Mouse (Mus musculus) lung, embryonic 15.5 days (tissue): Measurements from ENCODE around the gene Gorasp1. TPM values are rescaled to one million over a fixed set of nuclear protein-coding genes. Genes with fewer than 3 reads are reported as not detected.

Experiments used
- ATAC-seq: fragments of 200-750 bp; cut with Nextera tagmentation; 2 replicates; pipeline ENCODE4 v1.8.0; 2017; ENCODE audit warnings: moderate number of reproducible peaks, borderline replicate concordance; ENCODE audit not compliant: low FRiP score, low TSS enrichment; ENCODE audit errors: extremely low read depth
- H3K27ac ChIP-seq: fragments of 300-500 bp; sonication (generic); 2 replicates; pipeline ENCODE4 v1.5.1; 2015; ENCODE audit warnings: moderate library complexity, mild to moderate bottlenecking, inconsistent platforms
- H3K27me3 ChIP-seq: fragments of 300-500 bp; sonication (generic); 2 replicates; pipeline ENCODE4 v1.6.1; 2015; ENCODE audit warnings: inconsistent platforms
- H3K36me3 ChIP-seq: fragments of 300-500 bp; sonication (generic); 2 replicates; pipeline ENCODE4 v1.6.1; 2015; ENCODE audit warnings: inconsistent platforms
- H3K4me1 ChIP-seq: fragments of 300-500 bp; sonication (generic); 2 replicates; pipeline ENCODE4 v1.6.1; 2015; ENCODE audit warnings: inconsistent platforms
- H3K4me2 ChIP-seq: fragments of 300-500 bp; sonication (generic); 2 replicates; pipeline ENCODE4 v1.6.1; 2015; ENCODE audit warnings: inconsistent platforms, mild to moderate bottlenecking, moderate library complexity
- H3K4me3 ChIP-seq: fragments of 300-500 bp; sonication (generic); 2 replicates; pipeline ENCODE4 v1.5.1; 2015; ENCODE audit warnings: mild to moderate bottlenecking, inconsistent platforms
- H3K9ac ChIP-seq: fragments of 300-500 bp; sonication (generic); 2 replicates; pipeline ENCODE4 v1.6.1; 2015; ENCODE audit warnings: inconsistent platforms
- H3K9me3 ChIP-seq: fragments of 300-500 bp; sonication (generic); 2 replicates; pipeline ENCODE4 v1.6.1; 2016; ENCODE audit warnings: inconsistent platforms
- WGBS: fragments of 180-500 bp; shearing (Covaris S2); methylation state at CpG from one replicate; pipeline ENCODE4 v1.1.7; 2015; 5-methylcytosine and 5-hydroxymethylcytosine counted together
- polyA plus RNA-seq: library from polyadenylated mRNA; unstranded; fragments of >200 nt; fragmentation: Nextera tagmentation; extraction: Ambion mirVana; gene quantifications from 2 replicates; pipeline ENCODE4 v1.2.1, GENCODE M21; 2015

The Gorasp1 gene
- polyA plus RNA-seq, result 31.1 and 35.6 TPM in 2 replicates

DNA sequence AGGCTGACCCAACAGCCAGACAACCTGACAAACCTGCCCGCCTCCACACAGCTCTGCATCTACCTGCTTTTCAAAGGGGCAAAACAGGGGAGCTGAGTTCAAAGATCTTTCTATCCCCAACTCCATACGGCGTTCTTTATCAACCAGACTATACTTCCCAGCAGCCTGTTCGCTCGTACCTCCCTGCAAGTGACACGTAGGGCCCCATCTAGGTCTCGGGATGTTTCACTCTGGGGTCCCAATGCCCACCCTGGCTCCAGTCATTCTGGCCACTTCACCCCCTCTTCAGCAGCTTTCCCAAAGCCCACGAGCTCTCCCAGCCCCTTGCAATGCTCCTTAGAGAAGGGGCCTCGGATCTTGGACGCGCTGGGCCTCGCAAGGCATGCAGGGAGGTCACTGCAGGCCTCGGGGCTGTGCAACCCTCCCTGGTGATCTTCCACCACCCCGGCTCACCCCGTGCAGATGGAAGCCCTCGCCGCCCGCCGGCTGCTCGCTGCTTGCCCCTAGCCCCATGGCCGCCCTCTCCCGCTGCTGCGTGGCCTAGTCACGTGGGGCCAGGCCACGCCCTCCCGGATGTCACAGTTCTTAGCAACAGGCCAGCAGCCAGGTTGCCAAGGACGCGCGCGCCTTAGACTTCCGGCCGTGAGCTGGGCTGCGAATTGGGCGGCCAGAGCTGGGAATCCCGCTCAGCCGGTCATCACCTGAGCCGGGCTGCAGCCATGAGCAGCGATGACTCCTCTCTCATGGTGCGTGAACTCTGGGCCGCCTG lies at the start of gene Gorasp1, which contains the start of gene Ttc21a:
TSS of gene Gorasp1 (minus strand) at position 561 of the 769 bp plus-strand sequence.
TSS of gene Ttc21a (plus strand) at position 602 of the 769 bp plus-strand sequence.
- Histone ChIP-seq H3K4me1 (peaks cover 26% of the 10 kb centered on the region), H3K36me3 (peaks cover 4% of the 10 kb centered on the region; the same call in 1 of the 2 replicates), H3K4me3 (peak within 1 kb of the TSS; percentile 83), H3K27ac (peak within 1 kb of the TSS; percentile 75), H3K9me3 (no peaks in the 10 kb centered on the region), H3K27me3 (no peaks in the 10 kb centered on the region), H3K9ac (peak within 1 kb of the TSS; percentile 85), H3K4me2 (peak within 1 kb of the TSS; percentile 91)
- 2% methylated on average over 40 of the region's 40 CpGs for WGBS
- ATAC-seq, result peak; percentile 94

DNA sequence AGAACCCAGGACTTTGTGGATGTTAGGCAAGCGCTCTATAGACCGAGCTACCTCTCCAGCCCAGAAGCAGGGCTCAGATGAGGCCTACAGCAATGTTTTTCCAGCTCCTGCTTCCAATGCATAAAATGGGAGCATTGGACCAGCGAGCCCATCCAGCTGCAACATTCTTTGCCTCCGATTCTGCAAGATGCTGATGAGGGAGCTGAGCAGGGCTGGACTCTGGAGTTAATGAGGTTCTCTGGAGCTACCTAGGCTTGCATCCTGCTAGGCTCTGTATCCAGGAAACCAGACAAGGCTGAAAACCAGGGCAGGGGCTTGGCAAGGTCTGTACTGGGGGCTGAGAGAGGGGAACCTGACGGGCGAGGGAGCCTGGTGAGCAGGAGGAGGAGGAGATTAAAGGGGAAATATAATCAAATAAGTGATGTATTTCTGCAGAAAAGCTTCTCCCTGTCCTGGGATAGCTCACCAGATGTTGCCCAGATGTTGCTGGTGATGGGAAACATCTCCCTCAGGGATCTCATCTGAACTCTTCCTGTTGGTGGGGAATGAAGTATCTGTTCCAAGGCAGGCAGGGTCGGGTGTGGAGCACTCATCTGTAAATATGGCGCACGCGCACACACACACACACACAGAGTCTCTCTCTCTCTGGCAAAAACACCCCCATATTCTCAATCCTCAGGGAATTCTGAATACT lies 48.7 kb upstream of the Gorasp1 start:
- ATAC-seq, result no peak
- 0 out of 2 replicates have a peak overlapping the region, but pooled peaks have one; percentile 33 for H3K27ac ChIP-seq
- peaks cover 31% of the 10 kb centered on the region for H3K4me1 ChIP-seq
- H3K36me3 ChIP-seq, result no peaks in the 10 kb centered on the region
- 62% methylated on average over 10 of the region's 10 CpGs for WGBS
- no peak overlapping the region for H3K4me3 ChIP-seq
- no peak overlapping the region for H3K4me2 ChIP-seq
- H3K9me3 ChIP-seq, result no peaks in the 10 kb centered on the region
- no peaks in the 10 kb centered on the region for H3K27me3 ChIP-seq
- H3K9ac ChIP-seq, result no peak overlapping the region

DNA sequence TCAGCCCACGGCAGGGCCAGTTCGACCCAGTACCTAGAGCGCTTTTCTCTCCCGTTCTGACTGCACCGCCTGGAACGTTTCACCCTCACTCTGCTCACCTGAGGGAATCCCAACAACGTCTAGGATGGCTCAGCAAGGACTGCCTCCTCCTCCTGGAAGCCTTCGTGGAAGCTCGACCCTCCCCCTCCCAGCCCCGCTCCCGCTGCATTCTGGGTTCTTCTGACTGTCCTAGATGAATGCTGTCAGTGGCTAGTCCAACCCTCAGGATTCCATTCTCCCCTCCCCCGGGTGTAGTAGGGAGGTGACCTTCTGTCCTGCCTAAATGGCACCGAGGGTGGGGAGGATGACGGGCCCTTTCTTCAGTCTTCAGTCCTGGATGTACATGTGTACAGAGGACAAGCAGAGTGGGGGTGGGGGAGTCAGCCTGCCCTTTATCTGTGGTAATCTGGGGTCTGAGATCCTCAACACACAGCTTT lies 47.2 kb upstream of the Gorasp1 start, which contains the start of gene Csrnp1:
TSS of gene Csrnp1 (minus strand) at position 123 of the 476 bp plus-strand sequence.
- H3K4me3 ChIP-seq, result peak within 1 kb of the TSS; percentile 85
- H3K27me3 ChIP-seq, result no peaks in the 10 kb centered on the region
- no peaks in the 10 kb centered on the region for H3K9me3 ChIP-seq
- no peaks in the 10 kb centered on the region for H3K36me3 ChIP-seq
- peak within 1 kb of the TSS; percentile 96 for H3K4me2 ChIP-seq
- H3K9ac ChIP-seq, result peak within 1 kb of the TSS; percentile 74
- WGBS, result 10% methylated on average over 14 of the region's 14 CpGs
- peak within 1 kb of the TSS; percentile 99 for H3K27ac ChIP-seq
- peaks cover 44% of the 10 kb centered on the region for H3K4me1 ChIP-seq
- ATAC-seq, result no peak

DNA sequence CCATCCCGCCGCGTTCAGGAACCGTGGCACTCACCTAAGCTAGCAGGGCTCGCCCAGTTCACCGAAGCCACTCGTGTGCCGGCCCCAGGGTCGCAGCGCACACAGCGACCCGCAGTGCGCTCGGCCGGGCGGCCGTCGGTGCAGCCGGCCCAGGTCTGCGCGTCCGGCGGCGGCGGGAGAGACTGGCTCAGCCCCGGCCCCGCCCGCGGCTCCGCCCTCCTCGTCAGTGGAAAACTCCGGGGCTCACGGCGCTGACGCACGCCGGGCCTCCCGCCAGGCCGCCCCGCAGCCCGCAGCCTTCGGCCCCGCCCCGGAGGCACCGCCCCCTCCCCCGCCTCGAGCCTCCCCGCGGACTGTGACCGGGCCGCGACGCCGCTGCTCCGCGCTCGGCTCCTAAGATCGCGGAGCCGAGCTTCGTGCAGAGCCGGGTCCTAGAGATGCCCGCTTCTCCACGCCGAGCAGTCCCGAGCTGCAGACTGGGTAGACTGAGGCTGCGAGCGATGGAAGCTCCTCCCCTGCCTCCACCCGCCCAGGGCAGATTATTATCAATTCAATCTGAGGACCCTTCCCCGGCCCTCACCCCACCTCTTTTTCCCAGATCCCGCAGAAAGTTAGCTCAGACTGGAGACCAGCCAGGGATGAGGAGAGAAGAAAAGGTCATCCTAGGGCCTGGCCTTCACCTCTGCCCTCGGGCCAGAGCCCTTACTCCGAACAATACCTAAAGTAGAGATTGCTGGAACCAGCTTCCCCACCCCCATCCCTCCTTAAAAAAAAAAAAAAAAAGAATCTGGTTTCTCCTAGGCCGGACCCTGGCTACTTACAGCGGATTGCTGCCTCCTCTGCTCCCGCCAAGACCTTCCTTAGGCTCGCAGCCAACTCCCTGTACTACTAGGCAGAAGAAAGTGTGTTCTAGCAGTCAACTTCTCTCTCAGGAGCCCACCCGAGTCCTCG lies 46.5 kb upstream of the Gorasp1 start:
- WGBS, result under 1% methylated on average over 74 of the region's 79 CpGs
- Histone ChIP-seq H3K36me3 (no peaks in the 10 kb centered on the region), H3K4me2 (peak overlapping the region; percentile 96), H3K4me1 (peaks cover 52% of the 10 kb centered on the region), H3K27ac (peak overlapping the region; percentile 99), H3K9me3 (no peaks in the 10 kb centered on the region), H3K9ac (peak overlapping the region; percentile 74), H3K4me3 (peak overlapping the region; percentile 85), H3K27me3 (no peaks in the 10 kb centered on the region)
- peak; percentile 71 for ATAC-seq

DNA sequence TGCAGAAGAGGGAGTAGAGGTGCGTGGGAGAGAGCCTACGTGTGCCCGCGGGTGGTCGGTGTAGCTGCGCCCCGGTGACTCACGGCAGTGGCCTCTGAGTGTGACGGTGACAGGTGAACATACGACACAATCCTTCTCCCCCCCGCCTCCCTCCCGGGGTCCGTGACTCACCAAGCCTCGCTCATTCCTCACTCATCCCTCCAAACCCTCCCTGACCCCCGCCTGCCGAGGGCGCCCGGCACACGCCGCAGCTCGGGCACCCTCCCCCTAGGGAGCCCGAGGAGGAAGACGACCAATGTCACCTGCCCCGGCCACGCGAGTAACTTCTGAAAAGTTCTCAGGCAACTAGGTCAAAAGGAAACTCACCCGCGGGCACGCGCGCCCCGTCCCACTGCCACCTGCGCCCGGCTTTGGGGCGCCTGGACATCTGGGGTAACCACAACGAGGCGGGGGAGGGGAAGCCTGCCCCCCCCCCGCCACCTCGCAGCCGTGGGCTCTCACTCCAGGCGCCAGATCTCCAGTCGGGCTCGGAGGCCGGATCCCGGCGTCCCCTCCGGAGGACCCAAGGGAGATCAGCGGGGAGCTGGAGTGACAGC lies 45.7 kb upstream of the Gorasp1 start:
- Histone ChIP-seq H3K4me1 (peaks cover 60% of the 10 kb centered on the region), H3K9ac (peak overlapping the region; percentile 74), H3K27me3 (no peaks in the 10 kb centered on the region), H3K4me2 (peak overlapping the region; percentile 96), H3K27ac (peak overlapping the region; percentile 99), H3K4me3 (peak overlapping the region; percentile 85), H3K9me3 (no peaks in the 10 kb centered on the region), H3K36me3 (no peaks in the 10 kb centered on the region)
- no peak for ATAC-seq
- under 1% methylated on average over 44 of the region's 48 CpGs for WGBS

DNA sequence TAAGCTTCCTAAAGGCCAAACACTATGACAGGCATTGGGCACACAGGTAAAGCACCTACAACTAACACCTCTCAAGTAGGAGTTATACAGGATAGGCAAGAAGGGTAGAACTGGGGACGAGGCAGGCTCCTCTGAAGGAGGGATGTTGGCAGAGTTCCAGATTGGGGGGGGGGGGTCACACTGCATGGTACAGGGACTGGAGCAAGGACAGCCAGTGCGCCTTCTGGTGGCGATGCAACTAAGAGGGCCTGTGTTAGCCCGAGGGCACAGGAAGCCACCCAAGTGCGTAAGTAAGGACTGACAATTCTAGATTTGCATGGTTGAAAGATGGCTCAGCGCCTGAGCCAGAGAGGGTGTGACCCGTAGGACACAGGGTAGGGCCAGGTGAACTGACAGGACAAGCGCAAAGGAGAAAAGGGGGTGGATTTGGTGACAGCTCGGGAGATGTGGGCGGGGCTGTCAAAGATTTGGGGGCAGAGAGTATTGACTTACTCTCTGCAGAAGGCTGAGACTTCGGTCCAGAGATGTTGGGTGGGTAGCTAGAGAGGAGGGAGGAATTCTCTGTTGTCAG lies 45.0 kb upstream of the Gorasp1 start:
- H3K9me3 ChIP-seq, result no peaks in the 10 kb centered on the region
- peak overlapping the region; percentile 85 for H3K4me3 ChIP-seq
- ATAC-seq, result peak; percentile 23; the same call in 1 of the 2 replicates
- peak overlapping the region; percentile 74 for H3K9ac ChIP-seq
- no peaks in the 10 kb centered on the region for H3K27me3 ChIP-seq
- H3K4me2 ChIP-seq, result peak overlapping the region; percentile 96
- peaks cover 67% of the 10 kb centered on the region for H3K4me1 ChIP-seq
- 2% methylated on average over 11 of the region's 11 CpGs for WGBS
- peak overlapping the region; percentile 99 for H3K27ac ChIP-seq
- no peaks in the 10 kb centered on the region for H3K36me3 ChIP-seq

DNA sequence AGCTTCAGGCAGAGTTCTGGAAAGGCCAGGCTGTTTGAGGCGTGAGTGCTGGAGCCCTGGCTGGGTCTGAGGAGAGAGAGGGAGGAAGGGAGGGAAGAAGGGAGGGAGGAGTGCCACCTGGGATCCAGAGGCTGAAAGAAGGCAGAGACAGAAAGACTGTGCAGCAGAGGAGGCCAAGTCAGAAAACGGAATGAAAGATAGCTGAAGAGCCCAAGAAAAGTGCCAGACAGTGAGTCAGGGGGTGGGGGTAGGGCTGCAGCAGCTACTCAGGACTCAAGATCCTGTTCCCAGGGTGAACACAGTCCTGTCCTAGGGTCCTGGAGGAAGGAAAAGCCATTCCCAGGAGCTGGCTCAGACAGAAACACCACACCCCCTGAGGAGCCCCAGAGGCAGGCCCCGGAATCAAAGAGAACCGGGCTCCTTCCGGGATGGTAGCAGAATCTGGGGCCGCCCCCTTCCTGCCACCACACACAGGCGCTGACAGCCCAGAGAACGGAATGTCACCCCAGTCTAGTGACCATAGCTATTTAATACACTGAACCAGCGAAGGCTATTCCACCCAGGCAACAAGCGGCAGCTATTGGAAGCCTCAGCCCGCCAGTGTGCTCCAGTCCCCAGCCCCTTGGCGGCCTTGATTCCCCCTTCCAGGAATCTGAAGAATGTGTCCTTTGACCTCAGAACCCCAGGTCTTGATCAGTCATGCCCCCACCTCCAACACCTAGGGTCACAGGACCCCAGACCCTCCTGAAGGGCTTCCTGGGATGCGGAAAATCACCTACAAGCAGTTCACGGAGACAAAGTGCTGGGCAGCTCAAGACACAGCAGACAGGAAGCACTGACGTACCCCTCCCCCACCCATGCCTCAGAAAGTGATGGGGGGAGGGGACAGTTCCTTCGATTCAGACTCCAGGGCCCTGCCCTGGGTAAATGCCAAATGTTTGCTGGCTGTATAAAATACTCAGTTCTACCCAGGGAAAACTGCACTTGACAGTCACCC lies 44.1 kb upstream of the Gorasp1 start:
- H3K4me3 ChIP-seq, result peak overlapping the region; percentile 85
- H3K4me2 ChIP-seq, result peak overlapping the region; percentile 96
- peak; percentile 64 for ATAC-seq
- peak overlapping the region; percentile 99 for H3K27ac ChIP-seq
- no peaks in the 10 kb centered on the region for H3K27me3 ChIP-seq
- H3K9ac ChIP-seq, result peak overlapping the region; percentile 74
- H3K36me3 ChIP-seq, result no peaks in the 10 kb centered on the region
- no peaks in the 10 kb centered on the region for H3K9me3 ChIP-seq
- under 1% methylated on average over 16 of the region's 16 CpGs for WGBS
- H3K4me1 ChIP-seq, result peaks cover 75% of the 10 kb centered on the region

DNA sequence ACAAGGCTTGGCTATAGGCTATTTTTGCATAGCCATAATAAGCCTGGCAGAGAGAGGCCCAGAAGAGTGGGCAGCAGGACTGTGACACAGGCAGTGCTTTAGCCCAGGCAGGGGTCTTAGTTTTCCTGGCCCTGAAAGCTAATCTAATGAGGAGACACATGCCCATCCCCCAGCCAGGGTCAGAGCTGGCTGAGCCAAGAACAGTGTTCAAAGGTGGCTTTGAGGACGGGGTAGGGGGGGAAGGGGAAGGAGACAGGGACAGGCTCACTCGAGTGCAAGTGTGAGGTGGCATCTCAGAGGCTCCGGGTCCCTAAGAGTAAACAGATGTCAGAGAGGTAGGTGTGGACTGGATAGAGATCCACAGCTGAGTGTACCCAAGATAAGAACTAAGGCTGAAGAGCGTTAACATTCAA lies 43.4 kb upstream of the Gorasp1 start:
- ATAC-seq, result peak; percentile 0; the same call in 1 of the 2 replicates
- Histone ChIP-seq H3K4me1 (peaks cover 76% of the 10 kb centered on the region), H3K4me3 (peak overlapping the region; percentile 85), H3K4me2 (peak overlapping the region; percentile 96), H3K36me3 (no peaks in the 10 kb centered on the region), H3K27ac (peak overlapping the region; percentile 99), H3K9me3 (no peaks in the 10 kb centered on the region), H3K27me3 (no peaks in the 10 kb centered on the region), H3K9ac (0 out of 2 replicates have a peak overlapping the region, but pooled peaks have one; percentile 74)
- 1% methylated on average over 4 of the region's 4 CpGs for WGBS

DNA sequence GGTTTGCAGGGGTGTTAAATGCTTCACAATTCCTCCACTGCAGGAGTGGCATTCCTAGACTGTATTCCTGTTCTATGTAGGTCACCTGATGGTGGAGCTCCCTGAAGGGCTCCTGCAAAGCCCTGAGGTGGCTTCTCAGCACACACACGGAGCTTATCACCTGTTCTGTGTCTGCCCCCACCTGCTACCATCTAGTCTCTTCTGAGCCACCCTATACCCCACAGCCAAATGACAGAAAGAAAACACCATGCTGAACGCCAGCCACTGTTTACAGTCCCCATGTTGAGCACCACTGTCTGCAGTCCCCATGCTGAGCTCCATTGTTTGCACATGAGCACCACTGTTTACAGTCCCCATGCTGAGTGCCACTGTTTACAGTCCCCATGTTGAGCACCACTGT lies 42.4 kb upstream of the Gorasp1 start:
- Histone ChIP-seq H3K4me1 (peaks cover 74% of the 10 kb centered on the region), H3K9ac (no peak overlapping the region), H3K36me3 (peaks cover 6% of the 10 kb centered on the region), H3K4me2 (no peak overlapping the region), H3K4me3 (no peak overlapping the region), H3K27ac (no peak overlapping the region; the same call in 1 of the 2 replicates), H3K9me3 (no peaks in the 10 kb centered on the region), H3K27me3 (no peaks in the 10 kb centered on the region)
- ATAC-seq, result no peak
- WGBS, result 41% methylated on average over 2 of the region's 2 CpGs
